Mouse (Mus musculus) forebrain, embryonic 13.5 days (tissue): ENCODE data around the gene Slc9c1. TPM values are rescaled to one million over a fixed set of nuclear protein-coding genes. Genes with fewer than 3 reads are reported as not detected.
"Not testable (repeated sequence)": the region's sequence is repeated elsewhere in the genome, so short reads cannot be mapped to it uniquely, and the experiment has no call there.

Experiments
- ATAC-seq: fragments of 200-750 bp; cut with Nextera tagmentation; 2 replicates; pipeline ENCODE4 v1.8.0; 2017
- H3K27ac ChIP-seq: fragments of 300-500 bp; sonication (generic); 2 replicates; pipeline ENCODE4 v1.5.1; 2015; ENCODE audit warnings: inconsistent platforms, mild to moderate bottlenecking, moderate library complexity
- H3K27me3 ChIP-seq: fragments of 300-500 bp; sonication (generic); 2 replicates; pipeline ENCODE4 v1.6.1; 2015; ENCODE audit warnings: mild to moderate bottlenecking, inconsistent platforms
- H3K36me3 ChIP-seq: fragments of 300-500 bp; sonication (generic); 2 replicates; pipeline ENCODE4 v1.6.1; 2015; ENCODE audit warnings: mild to moderate bottlenecking, inconsistent platforms; ENCODE audit not compliant: poor library complexity, severe bottlenecking
- H3K4me1 ChIP-seq: fragments of 300-500 bp; sonication (generic); 2 replicates; pipeline ENCODE4 v1.6.1; 2015; ENCODE audit warnings: inconsistent platforms
- H3K4me2 ChIP-seq: fragments of 300-500 bp; sonication (generic); 2 replicates; pipeline ENCODE4 v1.6.1; 2015; ENCODE audit warnings: inconsistent platforms, mild to moderate bottlenecking, moderate library complexity
- H3K4me3 ChIP-seq: fragments of 300-500 bp; sonication (generic); 2 replicates; pipeline ENCODE4 v1.5.1; 2015; ENCODE audit warnings: mild to moderate bottlenecking, inconsistent platforms
- H3K9ac ChIP-seq: fragments of 300-500 bp; sonication (generic); 2 replicates; pipeline ENCODE4 v1.6.1; 2015; ENCODE audit warnings: mild to moderate bottlenecking, inconsistent platforms
- H3K9me3 ChIP-seq: fragments of 300-500 bp; sonication (generic); replicated peaks from 2 replicates; pipeline ENCODE4 v1.6.1; 2016; ENCODE audit warnings: inconsistent platforms
- WGBS: fragments of 180-500 bp; shearing (Covaris S2); methylation state at CpG from one replicate; pipeline ENCODE4 v1.1.7; 2015; 5-methylcytosine and 5-hydroxymethylcytosine counted together
- polyA plus RNA-seq: library from polyadenylated mRNA; unstranded; fragments of >200 nt; fragmentation: Nextera tagmentation; extraction: Ambion mirVana; gene quantifications from 2 replicates; pipeline ENCODE4 v1.2.1, GENCODE M21; 2015

Slc9c1 gene
- not detected in 2 replicates for polyA plus RNA-seq

GRCm38 (mm10) chr16:45535009-45535408 lies at the start of gene Slc9c1:
Gene Slc9c1 (plus strand): TSS chr16:45535309.
- Histone ChIP-seq H3K27me3 (no peaks in the 10 kb centered on the region), H3K4me1 (no peaks in the 10 kb centered on the region), H3K36me3 (no peaks in the 10 kb centered on the region), H3K9ac (no peak within 1 kb of the TSS), H3K4me3 (no peak within 1 kb of the TSS), H3K27ac (no peak within 1 kb of the TSS), H3K9me3 (no peaks in the 10 kb centered on the region), H3K4me2 (no peak within 1 kb of the TSS)
- ATAC-seq, result no peak
- WGBS, result 94% methylated on average over 5 of the region's 5 CpGs

- Histone ChIP-seq H3K27me3 (no peaks in the 10 kb centered on the region), H3K4me1 (no peaks in the 10 kb centered on the region), H3K27ac (no peak within 1 kb of the TSS), H3K36me3 (no peaks in the 10 kb centered on the region), H3K4me3 (no peak within 1 kb of the TSS), H3K4me2 (no peak within 1 kb of the TSS), H3K9ac (no peak within 1 kb of the TSS), H3K9me3 (no peaks in the 10 kb centered on the region)
- 72% methylated on average over 5 of the region's 5 CpGs for WGBS
- no peak for ATAC-seq
Measured at GRCm38 (mm10) chr16:45492927-45493326, 42.2 kb upstream of the Slc9c1 start, which contains the start of gene Gm609. Gene Gm609 (minus strand): TSS chr16:45492969.

GRCm38 (mm10) chr16:45495326-45495725 lies 39.8 kb upstream of the Slc9c1 start:
- H3K4me3 ChIP-seq, result no peak overlapping the region
- no peaks in the 10 kb centered on the region for H3K36me3 ChIP-seq
- 90% methylated on average over 1 of the region's 1 CpGs for WGBS
- no peak overlapping the region for H3K4me2 ChIP-seq
- no peak overlapping the region for H3K9ac ChIP-seq
- no peaks in the 10 kb centered on the region for H3K4me1 ChIP-seq
- no peak overlapping the region for H3K27ac ChIP-seq
- ATAC-seq, result no peak
- no peaks in the 10 kb centered on the region for H3K27me3 ChIP-seq
- no peaks in the 10 kb centered on the region for H3K9me3 ChIP-seq

GRCm38 (mm10) chr16:45525551-45525950 lies 9.6 kb upstream of the Slc9c1 start:
- Histone ChIP-seq H3K27me3 (no peaks in the 10 kb centered on the region), H3K36me3 (no peaks in the 10 kb centered on the region), H3K4me1 (no peaks in the 10 kb centered on the region), H3K9me3 (no peaks in the 10 kb centered on the region), H3K4me3 (no peak overlapping the region), H3K4me2 (no peak overlapping the region), H3K27ac (no peak overlapping the region), H3K9ac (no peak overlapping the region)
- no peak for ATAC-seq
- 78% methylated on average over 5 of the region's 5 CpGs for whole genome bisulfite sequencing

- no peak within 1 kb of the TSS for H3K9ac ChIP-seq
- H3K4me3 ChIP-seq, result no peak within 1 kb of the TSS
- H3K27me3 ChIP-seq, result no peaks in the 10 kb centered on the region
- WGBS, result 81% methylated on average over 4 of the region's 4 CpGs
- no peaks in the 10 kb centered on the region for H3K36me3 ChIP-seq
- ATAC-seq, result no peak
- no peak within 1 kb of the TSS for H3K27ac ChIP-seq
- no peaks in the 10 kb centered on the region for H3K4me1 ChIP-seq
- H3K9me3 ChIP-seq, result no peaks in the 10 kb centered on the region
- no peak within 1 kb of the TSS for H3K4me2 ChIP-seq
Measured at GRCm38 (mm10) chr16:45531950-45532349, 3.2 kb upstream of the Slc9c1 start, which contains the start of gene Gm17783. Gene Gm17783 (minus strand): TSS chr16:45532050.

- H3K27me3 ChIP-seq, H3K36me3 ChIP-seq, H3K9me3 ChIP-seq, H3K4me2 ChIP-seq, H3K27ac ChIP-seq, ATAC-seq, H3K9ac ChIP-seq, H3K4me1 ChIP-seq, H3K4me3 ChIP-seq: not testable (repeated sequence)
- 69% methylated on average over 1 of the region's 1 CpGs for WGBS
Measured at GRCm38 (mm10) chr16:45538342-45538741, 3.2 kb downstream of the Slc9c1 start.

- Histone ChIP-seq H3K36me3 (no peaks in the 10 kb centered on the region), H3K27me3 (no peaks in the 10 kb centered on the region), H3K4me3 (no peak overlapping the region), H3K4me2 (no peak overlapping the region), H3K4me1 (no peaks in the 10 kb centered on the region), H3K27ac (no peak overlapping the region), H3K9me3 (no peaks in the 10 kb centered on the region), H3K9ac (no peak overlapping the region)
- ATAC-seq, result no peak
Measured at GRCm38 (mm10) chr16:45542108-45542507, 7.0 kb downstream of the Slc9c1 start.

GRCm38 (mm10) chr16:45544341-45544740 lies 9.2 kb downstream of the Slc9c1 start:
- H3K36me3 ChIP-seq, result no peaks in the 10 kb centered on the region
- ATAC-seq, result no peak
- H3K27ac ChIP-seq, result no peak overlapping the region
- H3K4me3 ChIP-seq, result no peak overlapping the region
- H3K4me2 ChIP-seq, result no peak overlapping the region
- no peaks in the 10 kb centered on the region for H3K4me1 ChIP-seq
- no peaks in the 10 kb centered on the region for H3K27me3 ChIP-seq
- no peaks in the 10 kb centered on the region for H3K9me3 ChIP-seq
- no peak overlapping the region for H3K9ac ChIP-seq
- WGBS, result 81% methylated on average over 3 of the region's 3 CpGs

GRCm38 (mm10) chr16:45547982-45548381 lies 12.9 kb downstream of the Slc9c1 start:
- H3K27ac ChIP-seq, result no peak overlapping the region

GRCm38 (mm10) chr16:45551579-45551978 lies 16.5 kb downstream of the Slc9c1 start:
- WGBS, result 78% methylated on average over 2 of the region's 2 CpGs
- H3K4me1 ChIP-seq, result no peaks in the 10 kb centered on the region
- no peak overlapping the region for H3K27ac ChIP-seq
- H3K9me3 ChIP-seq, result no peaks in the 10 kb centered on the region
- ATAC-seq, result no peak
- H3K4me3 ChIP-seq, result no peak overlapping the region
- H3K9ac ChIP-seq, result no peak overlapping the region
- no peaks in the 10 kb centered on the region for H3K36me3 ChIP-seq
- H3K4me2 ChIP-seq, result no peak overlapping the region
- H3K27me3 ChIP-seq, result no peaks in the 10 kb centered on the region

More at GRCm38 (mm10) chr16:45547982-45548381, 12.9 kb downstream of the Slc9c1 start:
- ATAC-seq, result no peak
- H3K4me2 ChIP-seq, result no peak overlapping the region
- no peaks in the 10 kb centered on the region for H3K27me3 ChIP-seq
- H3K4me3 ChIP-seq, result no peak overlapping the region
- no peaks in the 10 kb centered on the region for H3K9me3 ChIP-seq
- no peaks in the 10 kb centered on the region for H3K36me3 ChIP-seq
- H3K9ac ChIP-seq, result no peak overlapping the region
- H3K4me1 ChIP-seq, result no peaks in the 10 kb centered on the region

- H3K27me3 ChIP-seq, result no peaks in the 10 kb centered on the region
- ATAC-seq, result no peak
- H3K4me3 ChIP-seq, result no peak overlapping the region
- H3K4me2 ChIP-seq, result no peak overlapping the region
- 62% methylated on average over 3 of the region's 3 CpGs for WGBS
- H3K27ac ChIP-seq, result no peak overlapping the region
- no peak overlapping the region for H3K9ac ChIP-seq
- no peaks in the 10 kb centered on the region for H3K4me1 ChIP-seq
- H3K9me3 ChIP-seq, result no peaks in the 10 kb centered on the region
- H3K36me3 ChIP-seq, result no peaks in the 10 kb centered on the region
Measured at GRCm38 (mm10) chr16:45561747-45562146, 26.6 kb downstream of the Slc9c1 start.

- no peak overlapping the region for H3K4me2 ChIP-seq
- H3K27me3 ChIP-seq, result no peaks in the 10 kb centered on the region
- no peaks in the 10 kb centered on the region for H3K36me3 ChIP-seq
- H3K9ac ChIP-seq, result no peak overlapping the region
- H3K4me1 ChIP-seq, result no peaks in the 10 kb centered on the region
- no peaks in the 10 kb centered on the region for H3K9me3 ChIP-seq
- WGBS, result 85% methylated on average over 3 of the region's 3 CpGs
- no peak overlapping the region for H3K4me3 ChIP-seq
- ATAC-seq, result no peak
- H3K27ac ChIP-seq, result no peak overlapping the region
Measured at GRCm38 (mm10) chr16:45572307-45572706, 37.2 kb downstream of the Slc9c1 start.

- H3K4me1 ChIP-seq, result no peaks in the 10 kb centered on the region
- H3K9ac ChIP-seq, result no peak overlapping the region
- no peak overlapping the region for H3K27ac ChIP-seq
- WGBS, result 69% methylated on average over 12 of the region's 12 CpGs
- H3K27me3 ChIP-seq, result no peaks in the 10 kb centered on the region
- H3K36me3 ChIP-seq, result no peaks in the 10 kb centered on the region
- H3K4me2 ChIP-seq, result no peak overlapping the region
- no peaks in the 10 kb centered on the region for H3K9me3 ChIP-seq
- ATAC-seq, result no peak
- no peak overlapping the region for H3K4me3 ChIP-seq
Measured at GRCm38 (mm10) chr16:45579883-45580282, 44.8 kb downstream of the Slc9c1 start.
